Mouse (Mus musculus): ENCODE results near the gene Edil3. TPM values are rescaled to one million over a fixed set of nuclear protein-coding genes. Genes with fewer than 3 reads are reported as not detected.

Gene Edil3
- polyA plus RNA-seq, 1 experiment, result 0.60 TPM

- Histone ChIP-seq H3K4me1 (ENCODE audit: control insufficient read depth, insufficient read depth, low read length) (no peaks in the 10 kb centered on the region), H3K27ac (ENCODE audit: control insufficient read depth, insufficient read depth, low read depth, low read length, poor library complexity) (no peak overlapping the region), H3K4me3 (replicated peaks; ENCODE audit: control insufficient read depth, low read depth, low read length) (no peak overlapping the region)
- 57% methylated on average over 2 of the region's 2 CpGs for WGBS
- no peak for TF ChIP-seq CTCF (IDR thresholded peaks at IDR 0.05; ENCODE audit: control insufficient read depth, insufficient read depth, low read length)
- no peak for TF ChIP-seq POLR2A (IDR thresholded peaks at IDR 0.05; ENCODE audit: borderline replicate concordance, control insufficient read depth, low read depth, low read length)
These were observed 375.7 kb downstream of the Edil3 start for GRCm38 (mm10) chr13:89197019-89197418.

- TF ChIP-seq POLR2A (IDR thresholded peaks at IDR 0.05; ENCODE audit: borderline replicate concordance, control insufficient read depth, low read depth, low read length) (no peak), CTCF (IDR thresholded peaks at IDR 0.05; ENCODE audit: control insufficient read depth, insufficient read depth, low read length) (no peak)
- Histone ChIP-seq H3K27ac (ENCODE audit: control insufficient read depth, insufficient read depth, low read depth, low read length, poor library complexity) (no peak overlapping the region), H3K4me3 (replicated peaks; ENCODE audit: control insufficient read depth, low read depth, low read length) (no peak overlapping the region), H3K4me1 (ENCODE audit: control insufficient read depth, insufficient read depth, low read length) (no peaks in the 10 kb centered on the region)
- 71% methylated on average over 2 of the region's 2 CpGs for WGBS
These were observed 378.0 kb downstream of the Edil3 start for GRCm38 (mm10) chr13:89199275-89199674.

- no peak for TF ChIP-seq CTCF (IDR thresholded peaks at IDR 0.05; ENCODE audit: control insufficient read depth, insufficient read depth, low read length)
- no peak for TF ChIP-seq POLR2A (IDR thresholded peaks at IDR 0.05; ENCODE audit: borderline replicate concordance, control insufficient read depth, low read depth, low read length)
- 81% methylated on average over 1 of the region's 1 CpGs for WGBS
- Histone ChIP-seq H3K27ac (ENCODE audit: control insufficient read depth, insufficient read depth, low read depth, low read length, poor library complexity) (no peak overlapping the region), H3K4me1 (ENCODE audit: control insufficient read depth, insufficient read depth, low read length) (no peaks in the 10 kb centered on the region), H3K4me3 (replicated peaks; ENCODE audit: control insufficient read depth, low read depth, low read length) (no peak overlapping the region)
These were observed 416.8 kb downstream of the Edil3 start for GRCm38 (mm10) chr13:89238104-89238503.

GRCm38 (mm10) chr13:89253990-89254642, 432.8 kb downstream of the Edil3 start:
- H3K27ac ChIP-seq (ENCODE audit: control insufficient read depth, insufficient read depth, low read depth, low read length, poor library complexity), result no peak overlapping the region
- H3K4me1 ChIP-seq (ENCODE audit: control insufficient read depth, insufficient read depth, low read length), result no peaks in the 10 kb centered on the region
- H3K4me3 ChIP-seq (replicated peaks; ENCODE audit: control insufficient read depth, low read depth, low read length), result no peak overlapping the region
- TF ChIP-seq POLR2A (IDR thresholded peaks at IDR 0.05; ENCODE audit: borderline replicate concordance, control insufficient read depth, low read depth, low read length) (no peak), CTCF (IDR thresholded peaks at IDR 0.05; ENCODE audit: control insufficient read depth, insufficient read depth, low read length) (no peak)
- WGBS, result 61% methylated on average over 4 of the region's 4 CpGs

GRCm38 (mm10) chr13:89256906-89257305, 435.6 kb downstream of the Edil3 start:
- H3K27ac ChIP-seq (ENCODE audit: control insufficient read depth, insufficient read depth, low read depth, low read length, poor library complexity), result no peak overlapping the region
- no peak overlapping the region for H3K4me3 ChIP-seq (replicated peaks; ENCODE audit: control insufficient read depth, low read depth, low read length)
- no peak for TF ChIP-seq POLR2A (IDR thresholded peaks at IDR 0.05; ENCODE audit: borderline replicate concordance, control insufficient read depth, low read depth, low read length)
- TF ChIP-seq CTCF (IDR thresholded peaks at IDR 0.05; ENCODE audit: control insufficient read depth, insufficient read depth, low read length), result no peak
- WGBS, result 3% methylated on average over 1 of the region's 1 CpGs
- H3K4me1 ChIP-seq (ENCODE audit: control insufficient read depth, insufficient read depth, low read length), result no peaks in the 10 kb centered on the region

- no peak for TF ChIP-seq CTCF (IDR thresholded peaks at IDR 0.05; ENCODE audit: control insufficient read depth, insufficient read depth, low read length)
- no peak for TF ChIP-seq POLR2A (IDR thresholded peaks at IDR 0.05; ENCODE audit: borderline replicate concordance, control insufficient read depth, low read depth, low read length)
- WGBS, result 77% methylated on average over 5 of the region's 5 CpGs
- Histone ChIP-seq H3K27ac (ENCODE audit: control insufficient read depth, insufficient read depth, low read depth, low read length, poor library complexity) (no peak overlapping the region), H3K4me1 (ENCODE audit: control insufficient read depth, insufficient read depth, low read length) (no peaks in the 10 kb centered on the region), H3K4me3 (replicated peaks; ENCODE audit: control insufficient read depth, low read depth, low read length) (no peak overlapping the region)
These were observed 465.5 kb downstream of the Edil3 start for GRCm38 (mm10) chr13:89286696-89287305.

GRCm38 (mm10) chr13:89288201-89288600, 466.9 kb downstream of the Edil3 start:
- H3K4me1 ChIP-seq (ENCODE audit: control insufficient read depth, insufficient read depth, low read length), result no peaks in the 10 kb centered on the region
- TF ChIP-seq POLR2A (IDR thresholded peaks at IDR 0.05; ENCODE audit: borderline replicate concordance, control insufficient read depth, low read depth, low read length) (no peak), CTCF (IDR thresholded peaks at IDR 0.05; ENCODE audit: control insufficient read depth, insufficient read depth, low read length) (no peak)
- no peak overlapping the region for H3K27ac ChIP-seq (ENCODE audit: control insufficient read depth, insufficient read depth, low read depth, low read length, poor library complexity)
- H3K4me3 ChIP-seq (replicated peaks; ENCODE audit: control insufficient read depth, low read depth, low read length), result no peak overlapping the region
- 38% methylated on average over 4 of the region's 4 CpGs for WGBS

GRCm38 (mm10) chr13:89321155-89321554, 499.9 kb downstream of the Edil3 start:
- H3K4me1 ChIP-seq (ENCODE audit: control insufficient read depth, insufficient read depth, low read length), result no peaks in the 10 kb centered on the region
- H3K27ac ChIP-seq (ENCODE audit: control insufficient read depth, insufficient read depth, low read depth, low read length, poor library complexity), result no peak overlapping the region
- TF ChIP-seq POLR2A (IDR thresholded peaks at IDR 0.05; ENCODE audit: borderline replicate concordance, control insufficient read depth, low read depth, low read length) (no peak), CTCF (IDR thresholded peaks at IDR 0.05; ENCODE audit: control insufficient read depth, insufficient read depth, low read length) (no peak)
- WGBS, result 61% methylated on average over 1 of the region's 1 CpGs
- no peak overlapping the region for H3K4me3 ChIP-seq (replicated peaks; ENCODE audit: control insufficient read depth, low read depth, low read length)
